Mouse (Mus musculus) neutrophil, adult 5-6 weeks (primary cell): ENCODE results near the gene Ppp1r3f. TPM values are rescaled to one million over a fixed set of nuclear protein-coding genes. Genes with fewer than 3 reads are reported as not detected.

Source experiments
- ATAC-seq: fragments of 151-379, 151-347 bp; 2 replicates; pipeline ENCODE4 v1.8.0; 2017; ENCODE audit warnings: mild to moderate bottlenecking, moderate TSS enrichment; ENCODE audit not compliant: insufficient number of reproducible peaks, poor library complexity, low FRiP score, severe bottlenecking; ENCODE audit errors: extremely low read depth
- total RNA-seq: library from RNA; stranded (forward); fragments of 200-1000 nt; gene quantifications from 2 replicates; pipeline ENCODE4 v1.2.3, GENCODE M21; 2017

The Ppp1r3f gene
- 2.1 and 2.6 TPM in 2 replicates for total RNA-seq

- peak; percentile 96 for ATAC-seq
Observed at GRCm38 (mm10) chrX:7574087-7574884, at the start of gene Ppp1r3f. Ppp1r3f (minus strand) TSS chrX:7574283.

GRCm38 (mm10) chrX:7617889-7618551, 43.9 kb upstream of the Ppp1r3f start:
- ATAC-seq: no peak

- no peak for ATAC-seq
Observed at GRCm38 (mm10) chrX:7610536-7611258, 36.6 kb upstream of the Ppp1r3f start.

DNA sequence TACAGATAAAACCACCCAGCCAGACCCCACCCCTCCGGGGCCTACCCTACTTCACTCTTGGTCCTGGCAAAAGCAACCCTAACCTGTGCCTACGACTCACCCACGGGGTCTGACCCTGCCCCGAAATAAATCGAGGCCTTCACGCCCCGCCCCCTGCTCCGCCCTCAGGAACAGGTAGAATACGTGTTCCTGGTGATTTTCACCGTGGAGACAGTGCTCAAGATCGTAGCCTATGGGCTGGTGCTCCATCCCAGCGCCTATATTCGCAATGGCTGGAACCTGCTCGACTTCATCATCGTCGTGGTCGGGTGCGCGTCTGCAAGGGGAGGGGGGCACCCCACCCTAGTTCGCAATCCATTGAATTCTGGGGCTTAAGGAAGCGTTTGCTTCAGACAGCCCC, 36.0 kb upstream of the Ppp1r3f start:
- ATAC-seq: no peak

GRCm38 (mm10) chrX:7606783-7607182, 32.7 kb upstream of the Ppp1r3f start, which contains the start of gene Cacna1f:
Cacna1f (plus strand) TSS chrX:7607083.
- ATAC-seq: no peak

DNA sequence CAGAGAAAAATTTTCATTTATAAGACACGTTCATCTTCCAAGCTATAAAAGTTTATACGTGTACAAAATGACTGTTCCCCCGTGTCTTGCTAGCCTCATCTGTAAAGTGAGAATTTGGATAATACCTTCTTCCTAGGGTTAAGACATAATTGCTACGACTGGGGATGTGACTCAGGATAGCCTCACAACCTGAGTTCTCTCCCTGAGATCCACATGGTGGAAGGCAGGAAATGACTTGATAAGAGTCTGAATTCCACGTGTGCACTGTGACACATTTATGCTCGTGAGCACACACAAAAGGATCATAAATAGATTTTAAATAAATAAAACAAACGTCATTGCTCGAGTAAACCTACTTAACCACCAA, 31.5 kb upstream of the Ppp1r3f start:
- no peak for ATAC-seq

GRCm38 (mm10) chrX:7604879-7605574, 30.9 kb upstream of the Ppp1r3f start, which contains the start of gene Ccdc22:
Ccdc22 (minus strand) TSS chrX:7605517.
- ATAC-seq: peak; percentile 98

GRCm38 (mm10) chrX:7604004-7604403, 29.9 kb upstream of the Ppp1r3f start:
- ATAC-seq: no peak

DNA sequence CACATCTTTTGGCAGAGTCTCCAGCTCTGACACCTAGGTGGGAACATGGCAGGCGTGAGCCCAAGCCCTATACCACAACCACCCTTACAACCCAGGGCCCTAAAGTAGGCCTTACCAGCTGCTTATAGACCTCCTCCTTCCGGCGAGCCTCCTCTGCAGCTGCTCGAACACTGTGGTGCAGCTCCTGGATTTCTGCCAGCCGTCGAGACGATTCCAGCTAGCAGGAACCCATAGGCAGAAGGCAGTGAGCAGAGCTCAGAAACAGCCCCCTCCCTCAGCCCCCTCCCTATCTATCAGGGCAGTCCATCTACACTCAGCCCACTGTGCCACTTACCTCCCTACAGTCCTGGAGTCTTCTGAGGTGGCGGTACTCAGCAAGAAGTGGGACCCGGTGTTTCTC, 21.3 kb upstream of the Ppp1r3f start:
- no peak for ATAC-seq

DNA sequence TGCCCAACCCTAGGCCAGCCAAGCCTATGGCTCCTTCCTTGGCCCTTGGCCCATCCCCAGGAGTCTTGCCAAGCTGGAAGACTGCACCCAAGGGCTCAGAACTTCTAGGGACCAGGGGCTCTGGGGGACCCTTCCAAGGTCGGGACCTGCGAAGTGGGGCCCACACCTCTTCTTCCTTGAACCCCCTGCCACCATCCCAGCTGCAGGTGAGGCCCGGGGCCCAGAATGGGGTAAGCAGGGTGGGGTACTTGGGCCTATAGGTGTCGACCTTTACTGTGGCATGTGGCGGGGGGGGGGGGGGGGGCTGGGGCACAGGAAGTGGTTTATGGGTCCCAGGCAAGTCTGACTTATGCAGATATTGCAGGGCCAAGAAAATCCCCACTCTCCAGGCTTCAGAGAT, 12.3 kb upstream of the Ppp1r3f start:
- ATAC-seq: no peak

GRCm38 (mm10) chrX:7583881-7584280, 9.8 kb upstream of the Ppp1r3f start:
- ATAC-seq: no peak

- no peak for ATAC-seq
Observed at GRCm38 (mm10) chrX:7581151-7581550, 7.1 kb upstream of the Ppp1r3f start.

GRCm38 (mm10) chrX:7574885-7575231, 775 bp upstream of the Ppp1r3f start:
- ATAC-seq: no peak

GRCm38 (mm10) chrX:7573176-7574086, 652 bp downstream of the Ppp1r3f start, which contains the start of gene Foxp3:
Foxp3 (plus strand) TSS chrX:7573644.
- ATAC-seq: no peak

GRCm38 (mm10) chrX:7572466-7572865, 1.6 kb downstream of the Ppp1r3f start:
- no peak for ATAC-seq

DNA sequence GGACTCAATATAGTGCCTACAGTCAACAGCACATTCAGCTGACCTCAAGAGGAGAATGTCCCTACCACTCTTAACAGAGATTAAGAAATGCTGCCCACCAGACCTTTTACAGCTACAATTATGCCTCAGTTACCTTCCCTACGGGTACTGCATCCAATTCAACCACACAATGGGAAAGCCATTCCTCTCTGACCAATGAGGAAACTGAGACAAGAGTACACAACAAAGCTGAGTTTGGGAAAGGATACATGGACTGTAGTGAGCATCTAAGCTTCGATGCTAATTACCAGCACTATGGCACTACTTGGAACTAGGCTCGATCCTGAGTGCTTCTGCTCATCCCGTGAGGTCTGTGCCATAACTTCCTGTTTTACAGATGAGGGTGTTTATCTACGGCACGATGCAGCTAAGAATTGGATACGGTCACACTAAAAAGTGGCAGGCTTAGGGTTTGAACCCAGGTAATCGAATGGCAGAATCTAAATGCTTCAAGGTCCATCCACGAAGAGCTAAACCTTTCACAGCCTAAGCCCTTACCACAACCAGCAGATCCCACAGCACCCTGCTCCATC, 2.4 kb downstream of the Ppp1r3f start:
- no peak for ATAC-seq

- no peak for ATAC-seq
Observed at GRCm38 (mm10) chrX:7570481-7571175, 3.5 kb downstream of the Ppp1r3f start.
